Mouse (Mus musculus): ENCODE measurements around the gene Efna1. TPM values are rescaled to one million over a fixed set of nuclear protein-coding genes. Genes with fewer than 3 reads are reported as not detected.

The Efna1 gene
- polyA plus RNA-seq, 1 experiment from 2014 or later: 16.4 TPM

GRCm38 (mm10) chr3:89247466-89247865 is 33.5 kb downstream of the Efna1 start:
- peak overlapping the region; percentile 90 for H3K4me2 ChIP-seq (replicated peaks; ENCODE audit: low read depth, low read length)
- H3K36me3 ChIP-seq (ENCODE audit: control insufficient read depth, insufficient read depth, low read length): no peaks in the 10 kb centered on the region
- peak overlapping the region; percentile 72; the same call in 1 of the 2 replicates for H3K9ac ChIP-seq (ENCODE audit: low read depth, low read length)
- ATAC-seq (ENCODE audit: low FRiP score) (no peak), DNase-seq (ENCODE audit: low spot score) (no peak)
- H3K27ac ChIP-seq (ENCODE audit: low read depth, low read length): no peak overlapping the region
- 90% methylated on average over 4 of the region's 4 CpGs for WGBS
- peaks cover 8% of the 10 kb centered on the region for H3K4me1 ChIP-seq (replicated peaks; ENCODE audit: control insufficient read depth, insufficient read depth, low read length)
- H3K9me3 ChIP-seq (ENCODE audit: control insufficient read depth, low read length): no peaks in the 10 kb centered on the region
- H3K27me3 ChIP-seq (ENCODE audit: control insufficient read depth, insufficient read depth, low read length): no peaks in the 10 kb centered on the region
- peak overlapping the region; percentile 62 for H3K4me3 ChIP-seq (ENCODE audit: low read depth, low read length)

DNA sequence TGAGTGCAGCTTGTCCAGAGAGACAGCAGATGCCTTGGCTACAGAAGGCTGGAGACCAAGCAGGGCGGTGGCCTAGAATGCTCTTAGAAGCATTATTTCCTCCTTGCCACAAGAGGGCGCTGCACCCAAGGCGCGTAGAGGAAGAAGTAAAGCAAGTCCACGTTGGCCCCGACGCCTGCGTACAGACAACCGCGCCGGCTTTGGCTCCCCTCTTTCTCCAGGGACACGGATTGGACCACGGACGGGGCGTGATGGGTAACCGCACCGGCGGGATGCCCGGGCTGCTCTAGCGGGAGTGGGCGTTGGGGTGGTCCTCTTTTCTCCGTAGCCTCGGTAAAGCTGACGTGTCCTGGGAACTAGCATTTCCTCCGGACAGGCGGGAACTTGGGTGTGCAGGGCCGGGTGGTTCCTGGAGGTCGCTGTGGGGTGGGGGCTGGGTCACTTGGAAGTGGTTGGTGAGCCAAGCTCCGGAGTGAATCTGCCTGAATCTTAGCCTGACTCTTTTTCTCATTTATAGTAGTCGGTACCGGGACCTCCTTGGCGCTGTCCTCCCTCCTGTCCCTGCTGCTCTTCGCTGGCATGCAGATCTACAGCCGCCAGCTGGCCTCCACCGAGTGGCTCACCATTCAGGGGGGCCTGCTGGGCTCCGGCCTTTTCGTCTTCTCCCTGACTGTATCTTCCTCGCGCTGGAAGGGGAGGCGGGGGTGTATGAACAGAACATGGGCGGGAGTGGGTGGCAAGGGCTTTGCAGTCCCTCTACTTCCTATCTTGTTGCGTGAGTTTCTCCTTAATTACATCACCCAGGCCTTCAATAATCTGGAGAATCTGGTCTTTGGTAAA is 34.5 kb downstream of the Efna1 start, which contains the start of gene Trim46:
Trim46 (minus strand) TSS at position 49 of the 840 bp plus-strand sequence.
- DNase-seq (ENCODE audit: low spot score) (peak; percentile 93), ATAC-seq (ENCODE audit: low FRiP score) (peak; percentile 72)
- Histone ChIP-seq H3K27me3 (ENCODE audit: control insufficient read depth, insufficient read depth, low read length) (no peaks in the 10 kb centered on the region), H3K27ac (ENCODE audit: low read depth, low read length) (peak within 1 kb of the TSS; percentile 80), H3K4me2 (replicated peaks; ENCODE audit: low read depth, low read length) (peak within 1 kb of the TSS; percentile 90), H3K4me1 (replicated peaks; ENCODE audit: control insufficient read depth, insufficient read depth, low read length) (peaks cover 8% of the 10 kb centered on the region), H3K36me3 (ENCODE audit: control insufficient read depth, insufficient read depth, low read length) (no peaks in the 10 kb centered on the region), H3K9ac (ENCODE audit: low read depth, low read length) (peak within 1 kb of the TSS; percentile 72), H3K9me3 (ENCODE audit: control insufficient read depth, low read length) (no peaks in the 10 kb centered on the region), H3K4me3 (ENCODE audit: low read depth, low read length) (peak within 1 kb of the TSS; percentile 62)
- WGBS: 1% methylated on average over 42 of the region's 42 CpGs

- Histone ChIP-seq H3K27me3 (ENCODE audit: control insufficient read depth, insufficient read depth, low read length) (no peaks in the 10 kb centered on the region), H3K9me3 (ENCODE audit: control insufficient read depth, low read length) (no peaks in the 10 kb centered on the region), H3K4me2 (replicated peaks; ENCODE audit: low read depth, low read length) (peak within 1 kb of the TSS; percentile 90), H3K4me3 (ENCODE audit: low read depth, low read length) (peak within 1 kb of the TSS; percentile 62), H3K36me3 (ENCODE audit: control insufficient read depth, insufficient read depth, low read length) (0 out of 2 replicates have a peak, but pooled peaks cover 3% of the 10 kb centered on the region), H3K9ac (ENCODE audit: low read depth, low read length) (peak within 1 kb of the TSS; percentile 72), H3K27ac (ENCODE audit: low read depth, low read length) (peak within 1 kb of the TSS; percentile 80), H3K4me1 (replicated peaks; ENCODE audit: control insufficient read depth, insufficient read depth, low read length) (peaks cover 8% of the 10 kb centered on the region)
- ATAC-seq (ENCODE audit: low FRiP score) (peak; percentile 51), DNase-seq (ENCODE audit: low spot score) (peak; percentile 66)
- WGBS: 5% methylated on average over 16 of the region's 20 CpGs
Measured at GRCm38 (mm10) chr3:89245688-89246171, 35.2 kb downstream of the Efna1 start, which contains the start of gene Krtcap2. Krtcap2 (plus strand) TSS chr3:89245966.

DNA sequence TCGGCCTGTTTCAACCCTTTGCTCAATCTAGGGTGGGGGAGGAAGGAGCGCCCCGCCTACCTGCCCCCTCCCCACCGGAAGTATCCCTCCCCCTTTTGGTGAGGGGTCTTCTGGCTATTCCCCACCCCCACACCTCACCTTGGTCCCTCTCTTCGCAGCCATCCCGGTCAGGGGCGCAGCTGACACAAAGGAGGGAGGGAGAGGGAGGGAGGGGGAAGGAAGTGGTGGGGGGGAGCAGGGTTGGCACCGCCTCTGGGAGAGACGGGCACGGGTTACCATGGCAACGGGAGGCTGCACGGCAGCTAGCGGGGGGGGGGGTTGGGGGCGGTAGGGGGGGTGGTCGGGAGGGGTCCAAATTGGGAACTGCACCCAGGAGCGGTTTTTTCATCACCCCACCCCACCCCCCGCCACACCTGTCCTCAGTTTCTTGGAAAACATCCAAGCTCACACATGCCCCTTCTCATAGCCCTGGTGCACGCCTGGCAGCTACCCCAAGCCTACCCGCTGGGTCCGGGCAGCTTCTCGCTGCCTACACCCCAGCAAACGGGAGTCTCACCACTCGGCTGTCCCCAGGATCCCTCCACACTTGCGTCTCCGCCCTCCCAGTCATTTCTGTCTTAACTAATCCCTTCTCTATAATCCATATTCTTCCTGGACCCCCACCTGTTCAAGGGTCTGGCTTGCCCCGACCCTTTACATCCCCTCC is 35.8 kb downstream of the Efna1 start:
- ATAC-seq (ENCODE audit: low FRiP score) (peak; percentile 46), DNase-seq (ENCODE audit: low spot score) (peak; percentile 75)
- H3K27ac ChIP-seq (ENCODE audit: low read depth, low read length): peak overlapping the region; percentile 80
- no peaks in the 10 kb centered on the region for H3K9me3 ChIP-seq (ENCODE audit: control insufficient read depth, low read length)
- no peaks in the 10 kb centered on the region for H3K27me3 ChIP-seq (ENCODE audit: control insufficient read depth, insufficient read depth, low read length)
- H3K4me1 ChIP-seq (replicated peaks; ENCODE audit: control insufficient read depth, insufficient read depth, low read length): peaks cover 8% of the 10 kb centered on the region
- peak overlapping the region; percentile 62 for H3K4me2 ChIP-seq (replicated peaks; ENCODE audit: low read depth, low read length)
- H3K9ac ChIP-seq (ENCODE audit: low read depth, low read length): peak overlapping the region; percentile 60
- peak overlapping the region; percentile 45 for H3K4me3 ChIP-seq (ENCODE audit: low read depth, low read length)
- WGBS: under 1% methylated on average over 13 of the region's 26 CpGs
- 0 out of 2 replicates have a peak, but pooled peaks cover 3% of the 10 kb centered on the region for H3K36me3 ChIP-seq (ENCODE audit: control insufficient read depth, insufficient read depth, low read length)

GRCm38 (mm10) chr3:89244158-89244981 is 36.6 kb downstream of the Efna1 start:
- H3K4me3 ChIP-seq (ENCODE audit: low read depth, low read length): peak overlapping the region; percentile 45
- ATAC-seq (ENCODE audit: low FRiP score): peak; percentile 38
- no peak for DNase-seq (ENCODE audit: low spot score)
- 10% methylated on average over 25 of the region's 25 CpGs for WGBS
- H3K36me3 ChIP-seq (ENCODE audit: control insufficient read depth, insufficient read depth, low read length): 0 out of 2 replicates have a peak, but pooled peaks cover 3% of the 10 kb centered on the region
- no peaks in the 10 kb centered on the region for H3K27me3 ChIP-seq (ENCODE audit: control insufficient read depth, insufficient read depth, low read length)
- peak overlapping the region; percentile 80 for H3K27ac ChIP-seq (ENCODE audit: low read depth, low read length)
- H3K9me3 ChIP-seq (ENCODE audit: control insufficient read depth, low read length): no peaks in the 10 kb centered on the region
- H3K4me1 ChIP-seq (replicated peaks; ENCODE audit: control insufficient read depth, insufficient read depth, low read length): peaks cover 8% of the 10 kb centered on the region
- peak overlapping the region; percentile 60 for H3K9ac ChIP-seq (ENCODE audit: low read depth, low read length)
- peak overlapping the region; percentile 62 for H3K4me2 ChIP-seq (replicated peaks; ENCODE audit: low read depth, low read length)

GRCm38 (mm10) chr3:89243609-89244008 is 37.3 kb downstream of the Efna1 start:
- 0 out of 2 replicates have a peak, but pooled peaks cover 3% of the 10 kb centered on the region for H3K36me3 ChIP-seq (ENCODE audit: control insufficient read depth, insufficient read depth, low read length)
- no peaks in the 10 kb centered on the region for H3K27me3 ChIP-seq (ENCODE audit: control insufficient read depth, insufficient read depth, low read length)
- peak; percentile 10; the same call in 1 of the 2 replicates for ATAC-seq (ENCODE audit: low FRiP score)
- H3K9ac ChIP-seq (ENCODE audit: low read depth, low read length): no peak overlapping the region
- H3K4me3 ChIP-seq (ENCODE audit: low read depth, low read length): peak overlapping the region; percentile 45
- H3K4me2 ChIP-seq (replicated peaks; ENCODE audit: low read depth, low read length): peak overlapping the region; percentile 62
- DNase-seq (ENCODE audit: low spot score): peak; percentile 62
- peak overlapping the region; percentile 80 for H3K27ac ChIP-seq (ENCODE audit: low read depth, low read length)
- H3K4me1 ChIP-seq (replicated peaks; ENCODE audit: control insufficient read depth, insufficient read depth, low read length): peaks cover 8% of the 10 kb centered on the region
- no peaks in the 10 kb centered on the region for H3K9me3 ChIP-seq (ENCODE audit: control insufficient read depth, low read length)
- WGBS: 13% methylated on average over 14 of the region's 14 CpGs

DNA sequence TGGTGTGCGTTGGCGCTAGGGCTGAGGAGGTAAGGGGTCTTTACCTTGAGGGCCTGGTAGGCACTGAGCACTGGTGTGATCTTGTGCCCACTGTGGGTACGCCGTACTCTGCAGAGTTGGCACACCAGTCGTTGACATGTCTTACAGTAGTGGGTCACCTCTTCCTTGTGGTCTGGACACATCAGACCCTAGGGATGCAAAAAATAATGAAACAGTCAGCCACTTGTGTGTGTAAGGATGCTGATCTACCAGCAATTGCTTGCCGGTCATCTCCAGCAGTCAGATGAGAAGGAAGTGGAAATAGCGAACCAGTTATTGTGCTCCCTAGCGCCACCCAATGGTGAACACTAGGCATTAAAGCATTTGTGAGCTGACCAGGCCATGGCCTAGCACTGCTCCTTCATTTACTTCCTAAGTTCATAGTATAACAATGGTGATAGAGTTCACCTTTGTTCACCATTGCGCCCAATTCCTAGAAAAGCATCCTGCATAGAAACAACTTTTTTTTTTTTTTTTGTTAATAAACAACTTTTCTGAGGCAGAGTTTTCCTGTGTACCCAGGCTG is 38.5 kb downstream of the Efna1 start:
- peaks cover 8% of the 10 kb centered on the region for H3K4me1 ChIP-seq (replicated peaks; ENCODE audit: control insufficient read depth, insufficient read depth, low read length)
- H3K36me3 ChIP-seq (ENCODE audit: control insufficient read depth, insufficient read depth, low read length): 0 out of 2 replicates have a peak, but pooled peaks cover 3% of the 10 kb centered on the region
- H3K4me2 ChIP-seq (replicated peaks; ENCODE audit: low read depth, low read length): no peak overlapping the region
- H3K9ac ChIP-seq (ENCODE audit: low read depth, low read length): no peak overlapping the region
- H3K27ac ChIP-seq (ENCODE audit: low read depth, low read length): no peak overlapping the region
- peak; percentile 78 for DNase-seq (ENCODE audit: low spot score)
- H3K27me3 ChIP-seq (ENCODE audit: control insufficient read depth, insufficient read depth, low read length): no peaks in the 10 kb centered on the region
- no peak overlapping the region for H3K4me3 ChIP-seq (ENCODE audit: low read depth, low read length)
- no peak for ATAC-seq (ENCODE audit: low FRiP score)
- H3K9me3 ChIP-seq (ENCODE audit: control insufficient read depth, low read length): no peaks in the 10 kb centered on the region
- 72% methylated on average over 9 of the region's 9 CpGs for WGBS

All from hindbrain, embryonic 11.5 days (tissue).